Mouse (Mus musculus) CH12.LX (cell line): ENCODE results near the gene Edc3. TPM values are rescaled to one million over a fixed set of nuclear protein-coding genes. Genes with fewer than 3 reads are reported as not detected.

Experiments
- DNase-seq: peaks from one replicate; pipeline ENCODE4 v3.0.0-alpha.2; 2013; ENCODE audit errors: extremely low read depth
- H3K27ac ChIP-seq: 2 replicates; pipeline ENCODE4 v1.5.1; 2012; ENCODE audit warnings: low read depth, mild to moderate bottlenecking, control low read depth, moderate library complexity; ENCODE audit not compliant: insufficient read depth
- H3K27me3 ChIP-seq: replicated peaks from 2 replicates; pipeline ENCODE3; 2012; ENCODE audit warnings: inconsistent platforms
- H3K36me3 ChIP-seq, 2 experiments: replicated peaks in 1 of 2; 2 replicates each; pipeline versions ENCODE3 to v1.6.1; 2012; ENCODE audit warnings: inconsistent platforms in 1 of 2, low read length in 1 of 2, mild to moderate bottlenecking in 1 of 2, mixed read lengths in 1 of 2, moderate library complexity in 1 of 2; ENCODE audit not compliant: control insufficient read depth in 1 of 2, insufficient read depth in 1 of 2
- H3K4me1 ChIP-seq, 2 experiments: 2 replicates each; pipeline ENCODE4 v1.6.1; 2012; ENCODE audit warnings: inconsistent platforms in 1 of 2, moderate library complexity in 1 of 2; ENCODE audit not compliant: insufficient read depth in 2 of 2, control insufficient read depth in 1 of 2
- H3K4me2 ChIP-seq: 2 replicates; pipeline ENCODE4 v1.6.1; 2012; ENCODE audit warnings: low read depth, mild to moderate bottlenecking, control low read depth; ENCODE audit not compliant: poor library complexity, insufficient read depth, severe bottlenecking
- H3K4me3 ChIP-seq, 3 experiments: fragments of 150-350 bp in 1 of 3; sonication (generic) in 1 of 3; replicated peaks in 1 of 3; 2 replicates each; pipeline versions ENCODE3 to v1.5.1; 2011 to 2012; ENCODE audit warnings: low read depth in 2 of 3, low read length in 2 of 3, mild to moderate bottlenecking in 2 of 3, moderate library complexity in 2 of 3, control low read depth in 1 of 3, improper control_type of control experiment in 1 of 3, inconsistent platforms in 1 of 3, mixed read lengths in 1 of 3; ENCODE audit not compliant: poor library complexity in 1 of 3
- H3K79me2 ChIP-seq: replicated peaks from 2 replicates; pipeline ENCODE4 v1.6.1; 2012; ENCODE audit warnings: mild to moderate bottlenecking, moderate library complexity; ENCODE audit not compliant: control insufficient read depth, poor library complexity, insufficient read depth, severe bottlenecking; ENCODE audit errors: extremely low read depth
- H3K9ac ChIP-seq: 2 replicates; pipeline ENCODE4 v1.6.1; 2012; ENCODE audit warnings: low read depth, mild to moderate bottlenecking, control low read depth, moderate library complexity; ENCODE audit not compliant: insufficient read depth
- H3K9me3 ChIP-seq: replicated peaks from 2 replicates; pipeline ENCODE3; 2012; ENCODE audit warnings: low read length, inconsistent platforms, mixed read lengths
- BHLHE40 ChIP-seq: IDR thresholded peaks from 2 replicates; pipeline ENCODE4 v1.6.1; 2011; ENCODE audit warnings: mild to moderate bottlenecking, low read depth, low read length, improper control_type of control experiment
- CHD1 ChIP-seq: IDR thresholded peaks from 2 replicates; pipeline ENCODE4 v1.6.1; 2012; ENCODE audit warnings: low read depth, low read length, improper control_type of control experiment, inconsistent platforms
- CHD2 ChIP-seq: IDR thresholded peaks from 2 replicates; pipeline ENCODE4 v1.6.1; 2011; ENCODE audit warnings: low read length, improper control_type of control experiment
- CTCF ChIP-seq, 2 experiments: IDR thresholded peaks in 1 of 2; conservative IDR thresholded peaks in 1 of 2; 2 replicates each; pipeline ENCODE4 v1.5.1; 2011 to 2012; ENCODE audit warnings: low read depth in 2 of 2, low read length in 2 of 2, improper control_type of control experiment in 1 of 2, inconsistent platforms in 1 of 2, mild to moderate bottlenecking in 1 of 2, moderate library complexity in 1 of 2
- ETS1 ChIP-seq: conservative IDR thresholded peaks from 2 replicates; pipeline ENCODE4 v1.6.1; 2012; ENCODE audit warnings: low read depth, mild to moderate bottlenecking, inconsistent platforms, low read length, improper control_type of control experiment, moderate library complexity
- GABPA ChIP-seq: IDR thresholded peaks from 2 replicates; pipeline ENCODE4 v1.6.1; 2012; ENCODE audit warnings: low read depth, low read length, improper control_type of control experiment, inconsistent platforms; ENCODE audit not compliant: insufficient replicate concordance
- HCFC1 ChIP-seq: IDR thresholded peaks from 2 replicates; pipeline ENCODE4 v1.6.1; 2012; ENCODE audit warnings: low read depth, mild to moderate bottlenecking, inconsistent platforms, low read length, improper control_type of control experiment
- IRF4 ChIP-seq: IDR thresholded peaks from 2 replicates; pipeline ENCODE4 v1.6.1; 2014; ENCODE audit warnings: low read depth, mild to moderate bottlenecking, inconsistent platforms, low read length, improper control_type of control experiment
- JUN ChIP-seq: IDR thresholded peaks from 2 replicates; pipeline ENCODE4 v1.6.1; 2011; ENCODE audit warnings: low read depth, mild to moderate bottlenecking, low read length, improper control_type of control experiment, moderate library complexity; ENCODE audit not compliant: insufficient read depth
- KAT2A ChIP-seq: IDR thresholded peaks from 2 replicates; pipeline ENCODE4 v1.6.1; 2012; ENCODE audit warnings: low read length, improper control_type of control experiment, inconsistent platforms; ENCODE audit not compliant: insufficient replicate concordance
- MAFK ChIP-seq: IDR thresholded peaks from 2 replicates; pipeline ENCODE4 v1.6.1; 2011; ENCODE audit warnings: low read length, improper control_type of control experiment; ENCODE audit not compliant: insufficient replicate concordance
- MAX ChIP-seq: IDR thresholded peaks from 2 replicates; pipeline ENCODE4 v1.6.1; 2011; ENCODE audit warnings: low read length, improper control_type of control experiment
- MAZ ChIP-seq: IDR thresholded peaks from 2 replicates; pipeline ENCODE4 v1.6.1; 2012; ENCODE audit warnings: low read depth, mild to moderate bottlenecking, inconsistent platforms, low read length, improper control_type of control experiment, moderate library complexity
- MEF2A ChIP-seq: IDR thresholded peaks from 2 replicates; pipeline ENCODE4 v1.6.1; 2014; ENCODE audit warnings: low read depth, mild to moderate bottlenecking, inconsistent platforms, low read length, improper control_type of control experiment, borderline replicate concordance
- MXI1 ChIP-seq: IDR thresholded peaks from 2 replicates; pipeline ENCODE4 v1.6.1; 2011; ENCODE audit warnings: mild to moderate bottlenecking, low read depth, low read length, improper control_type of control experiment
- MYC ChIP-seq: IDR thresholded peaks from 2 replicates; pipeline ENCODE4 v1.6.1; 2011; ENCODE audit warnings: low read depth, mild to moderate bottlenecking, improper control_type of control experiment, low read length
- NELFE ChIP-seq: IDR thresholded peaks from 2 replicates; pipeline ENCODE4 v1.6.1; 2011; ENCODE audit warnings: low read depth, low read length, improper control_type of control experiment
- NRF1 ChIP-seq: IDR thresholded peaks from 2 replicates; pipeline ENCODE4 v1.6.1; 2014; ENCODE audit warnings: low read depth, mild to moderate bottlenecking, inconsistent platforms, low read length, improper control_type of control experiment, moderate library complexity
- PAX5 ChIP-seq: IDR thresholded peaks from 2 replicates; pipeline ENCODE4 v1.6.1; 2012; ENCODE audit warnings: low read length, inconsistent platforms, mixed read lengths
- POLR2A ChIP-seq: IDR thresholded peaks from 2 replicates; pipeline ENCODE4 v1.6.1; 2011; ENCODE audit warnings: low read depth, mild to moderate bottlenecking, improper control_type of control experiment, low read length
- POLR2AphosphoS2 ChIP-seq: IDR thresholded peaks from 2 replicates; pipeline ENCODE4 v1.6.1; 2011; ENCODE audit warnings: low read depth, low read length, improper control_type of control experiment
- RAD21 ChIP-seq: IDR thresholded peaks from 2 replicates; pipeline ENCODE4 v1.6.1; 2011; ENCODE audit warnings: low read depth, mild to moderate bottlenecking, low read length, improper control_type of control experiment, moderate library complexity
- SIN3A ChIP-seq: IDR thresholded peaks from 2 replicates; pipeline ENCODE4 v1.6.1; 2012; ENCODE audit warnings: low read length, improper control_type of control experiment, inconsistent platforms
- TBP ChIP-seq: conservative IDR thresholded peaks from 2 replicates; pipeline ENCODE4 v1.6.1; 2011; ENCODE audit warnings: low read depth, low read length, improper control_type of control experiment
- TCF12 ChIP-seq: IDR thresholded peaks from 2 replicates; pipeline ENCODE4 v1.6.1; 2014; ENCODE audit warnings: low read depth, mild to moderate bottlenecking, inconsistent platforms, low read length, improper control_type of control experiment
- USF1 ChIP-seq: IDR thresholded peaks from 2 replicates; pipeline ENCODE4 v1.6.1; 2014; ENCODE audit warnings: low read depth, mild to moderate bottlenecking, inconsistent platforms, low read length, improper control_type of control experiment
- USF2 ChIP-seq: conservative IDR thresholded peaks from 2 replicates; pipeline ENCODE4 v1.6.1; 2011; ENCODE audit warnings: low read depth, low read length, improper control_type of control experiment
- ZKSCAN1 ChIP-seq: IDR thresholded peaks from 2 replicates; pipeline ENCODE4 v1.6.1; 2012; ENCODE audit warnings: low read depth, inconsistent platforms, low read length, improper control_type of control experiment, borderline replicate concordance
- ZMIZ1 ChIP-seq: IDR thresholded peaks from 2 replicates; pipeline ENCODE4 v1.6.1; 2012; ENCODE audit warnings: low read depth, mild to moderate bottlenecking, inconsistent platforms, low read length, improper control_type of control experiment
- ZNF384 ChIP-seq: IDR thresholded peaks from 2 replicates; pipeline ENCODE4 v1.6.1; 2012; ENCODE audit warnings: low read depth, low read length, improper control_type of control experiment, inconsistent platforms
- dilution Hi-C: fragments of 300-500 bp; cut with MboI; formaldehyde crosslinking; loops from 2 replicates; pipeline ENCODE4 v1.14.3; 2020; ENCODE audit warnings: low sequenced_read_pairs; ENCODE audit not compliant: extremely low pct_unique_long_range_greater_than_20kb, extremely low pct_ligation_motif_present
- in situ Hi-C: fragments of 300-500 bp; cut with MboI; formaldehyde crosslinking; loops from 3 replicates; pipeline ENCODE4 v1.14.3; 2019; ENCODE audit warnings: low sequenced_read_pairs, low pct_ligation_motif_present, low pct_unique_long_range_greater_than_20kb, mixed read lengths
- polyA plus RNA-seq: library from polyadenylated mRNA; unstranded; fragments of >175 nt; gene quantifications from 2 replicates; pipeline ENCODE4 v1.2.1, GENCODE M21; 2012; ENCODE audit warnings: low read depth; ENCODE audit not compliant: insufficient read length
- total RNA-seq, 2 experiments: library from RNA; depleted of rRNA; stranded (reverse); fragments of 300-350 nt in 1 of 2; fragments of >200 nt in 1 of 2; gene quantifications; 2 replicates each; pipeline ENCODE4 v1.2.3; 2012 to 2014

The Edc3 gene
- total and polyA plus RNA-seq, 3 experiments, result 10.6 to 24.1 (median 13.6) TPM

DNA sequence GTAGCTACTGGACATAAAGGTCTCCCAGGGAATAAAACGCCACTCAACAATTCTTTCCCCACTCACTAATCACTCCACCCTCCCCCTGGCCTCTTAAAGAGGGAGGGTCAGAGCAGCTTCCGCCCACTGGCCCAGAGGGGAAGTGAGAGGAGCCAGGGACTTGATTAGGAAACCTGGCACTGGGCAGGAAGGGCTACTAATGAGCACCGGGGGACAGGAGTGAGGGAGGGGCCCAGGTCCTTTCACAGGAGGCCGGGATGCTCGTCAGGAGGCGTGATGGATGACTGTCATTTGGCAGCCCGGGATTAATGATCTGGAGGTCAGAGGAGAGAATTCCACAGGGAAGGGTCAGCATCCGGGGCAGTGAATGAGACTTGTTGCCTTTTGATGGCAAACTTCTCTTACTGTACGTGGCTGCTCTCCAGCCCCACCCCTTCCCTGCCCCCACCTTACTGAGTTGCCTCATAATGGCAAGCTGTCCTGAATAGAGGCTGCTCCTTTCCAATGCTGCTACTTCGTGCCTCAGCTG, 90.4 kb downstream of the Edc3 start:
- Histone ChIP-seq H3K79me2 (peaks cover 3% of the 10 kb centered on the region), H3K9me3 (peaks cover 2% of the 10 kb centered on the region), H3K27me3 (no peaks in the 10 kb centered on the region), H3K9ac (no peak overlapping the region), H3K4me1 (peaks cover 19 to 65% of the 10 kb centered on the region in 2 experiments), H3K27ac (no peak overlapping the region), H3K4me2 (no peak overlapping the region), H3K4me3 (no peak overlapping the region), H3K36me3 (peaks cover 74 to 95% of the 10 kb centered on the region in 2 experiments)
- dilution Hi-C loops (no loop called here), in situ Hi-C loops (loop anchor here (5.0 kb wide), 1 partner anchor 34 kb away; no protein-coding TSS in a partner anchor)
- TF ChIP-seq ETS1 (no peak), NRF1 (no peak), PAX5 (no peak), CTCF (conservative IDR thresholded peaks at IDR 0.05 in 1 of 2, IDR thresholded peaks at IDR 0.05 in 1 of 2; ENCODE audit: low read depth in 2 of 2, low read length in 2 of 2) (no peak), NELFE (no peak)
- no peak for DNase-seq

DNA sequence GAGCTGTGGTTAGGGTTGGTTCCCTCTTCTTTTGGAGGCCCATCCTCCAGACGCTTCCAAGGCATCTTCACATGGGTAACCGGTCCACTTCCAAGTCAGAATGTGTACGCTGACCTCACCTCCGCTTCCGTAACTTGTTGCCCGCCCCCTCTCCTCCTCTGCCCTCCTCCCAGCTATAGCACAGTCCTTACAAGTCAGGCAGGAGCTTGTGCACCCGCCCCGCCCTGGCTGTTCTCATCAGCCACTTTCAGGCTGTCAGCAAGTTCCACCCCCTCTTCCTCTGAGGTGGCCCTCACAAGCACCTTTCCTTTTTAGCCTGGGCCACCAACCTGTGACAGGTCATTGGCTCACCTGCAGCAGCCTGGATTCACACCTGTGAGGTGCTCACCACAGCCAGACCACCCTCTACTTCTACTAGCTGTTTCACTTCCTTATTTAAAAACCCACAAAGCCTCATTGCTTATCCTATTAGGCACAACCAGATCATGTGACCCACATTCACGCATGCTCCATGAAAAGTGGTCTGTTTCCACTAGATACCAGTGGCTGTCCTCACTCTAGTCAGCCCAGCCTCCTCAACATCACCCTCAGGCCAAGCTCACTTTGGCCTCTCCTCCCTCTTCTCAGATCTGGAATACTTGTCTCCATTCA, 92.1 kb downstream of the Edc3 start:
- no peak overlapping the region for H3K4me2 ChIP-seq
- TF ChIP-seq CHD2 (0 out of 2 replicates have a peak, but pooled peaks have one; percentile 19), MEF2A (peak; percentile 35; the same call in 1 of the 2 replicates), CHD1 (no peak), CTCF (conservative IDR thresholded peaks at IDR 0.05 in 1 of 2, IDR thresholded peaks at IDR 0.05 in 1 of 2; ENCODE audit: low read depth in 2 of 2, low read length in 2 of 2) (no peak), BHLHE40 (peak; percentile 90), USF2 (peak; percentile 84), TCF12 (peak; percentile 95), GABPA (no peak), TBP (0 out of 2 replicates have a peak, but pooled peaks have one; percentile 13), POLR2AphosphoS2 (no peak), MXI1 (no peak; the same call in 1 of the 2 replicates), SIN3A (peak; percentile 73), KAT2A (no peak), PAX5 (no peak), IRF4 (peak; percentile 91), NRF1 (peak; percentile 79), MAZ (0 out of 2 replicates have a peak, but pooled peaks have one; percentile 5), USF1 (peak; percentile 83), ETS1 (peak; percentile 62; the same call in 1 of the 2 replicates), POLR2A (no peak), ZKSCAN1 (no peak), ZMIZ1 (no peak), HCFC1 (no peak), RAD21 (no peak; the same call in 1 of the 2 replicates), MYC (peak; percentile 82; the same call in 1 of the 2 replicates), MAFK (peak; percentile 73; the same call in 1 of the 2 replicates), JUN (no peak), ZNF384 (no peak), MAX (peak; percentile 80)

More for the DNA sequence above, 92.1 kb downstream of the Edc3 start:
- dilution Hi-C loops (no loop called here), in situ Hi-C loops (loop anchor here (25.0 kb wide), 1 partner anchor 462 kb away; the partner anchor contains the start of gene Stoml1)
- Histone ChIP-seq H3K36me3 (peaks cover 62 to 90% of the 10 kb centered on the region in 2 experiments), H3K27ac (peak overlapping the region; percentile 42), H3K9me3 (peaks cover 2% of the 10 kb centered on the region), H3K79me2 (peaks cover 3% of the 10 kb centered on the region), H3K27me3 (no peaks in the 10 kb centered on the region), H3K4me3 (no peak overlapping the region), H3K4me1 (peaks cover 30 to 72% of the 10 kb centered on the region in 2 experiments), H3K9ac (no peak overlapping the region)
- DNase-seq, result peak; percentile 87
